Mouse (Mus musculus) heart, embryonic 11.5 days (tissue): ENCODE results near the gene Hdac7. TPM values are rescaled to one million over a fixed set of nuclear protein-coding genes. Genes with fewer than 3 reads are reported as not detected.

Experiments used
- ATAC-seq: fragments of 200-750 bp; cut with Nextera tagmentation; replicated peaks from 2 replicates; pipeline ENCODE4 v1.8.0; 2017; ENCODE audit warnings: moderate library complexity; ENCODE audit not compliant: insufficient number of reproducible peaks, low FRiP score, low TSS enrichment
- H3K27ac ChIP-seq: fragments of 300-500 bp; sonication (generic); 2 replicates; pipeline ENCODE4 v1.5.1; 2014; ENCODE audit warnings: mild to moderate bottlenecking, low read depth, low read length
- H3K27me3 ChIP-seq: fragments of 300-500 bp; sonication (generic); 2 replicates; pipeline ENCODE4 v1.6.1; 2014; ENCODE audit warnings: mild to moderate bottlenecking, low read length, mixed read lengths; ENCODE audit not compliant: control insufficient read depth, insufficient read depth
- H3K36me3 ChIP-seq: fragments of 300-500 bp; sonication (generic); 2 replicates; pipeline ENCODE4 v1.6.1; 2014; ENCODE audit warnings: mild to moderate bottlenecking, low read length, moderate library complexity, mixed read lengths; ENCODE audit not compliant: control insufficient read depth, insufficient read depth
- H3K4me1 ChIP-seq: fragments of 300-500 bp; sonication (generic); 2 replicates; pipeline ENCODE4 v1.6.1; 2014; ENCODE audit warnings: low read length; ENCODE audit not compliant: control insufficient read depth, insufficient read depth
- H3K4me2 ChIP-seq: fragments of 300-500 bp; sonication (generic); 2 replicates; pipeline ENCODE4 v1.6.1; 2014; ENCODE audit warnings: mild to moderate bottlenecking, moderate library complexity
- H3K4me3 ChIP-seq: fragments of 300-500 bp; sonication (generic); 2 replicates; pipeline ENCODE4 v1.5.1; 2014; ENCODE audit warnings: low read depth, low read length
- H3K9ac ChIP-seq: fragments of 300-500 bp; sonication (generic); 2 replicates; pipeline ENCODE4 v1.6.1; 2014; ENCODE audit warnings: mild to moderate bottlenecking, low read depth, low read length, moderate library complexity
- H3K9me3 ChIP-seq: fragments of 300-500 bp; sonication (generic); replicated peaks from 2 replicates; pipeline ENCODE4 v1.6.1; 2016; ENCODE audit warnings: low read length; ENCODE audit not compliant: control insufficient read depth
- WGBS: fragments of 180-500 bp; shearing (Covaris S2); extraction: QIAGEN DNeasy Blood & Tissue Kit; methylation state at CpG from one replicate; pipeline ENCODE4 v1.1.7; 2014; ENCODE audit not compliant: insufficient replicate concordance; 5-methylcytosine and 5-hydroxymethylcytosine counted together
- polyA plus RNA-seq: library from polyadenylated mRNA; unstranded; fragments of >200 nt; fragmentation: Nextera tagmentation; extraction: Ambion mirVana; gene quantifications from 2 replicates; pipeline ENCODE4 v1.2.1, GENCODE M21; 2014

Gene Hdac7
- polyA plus RNA-seq, 1 experiment from 2014 or later: 24.6 TPM

DNA sequence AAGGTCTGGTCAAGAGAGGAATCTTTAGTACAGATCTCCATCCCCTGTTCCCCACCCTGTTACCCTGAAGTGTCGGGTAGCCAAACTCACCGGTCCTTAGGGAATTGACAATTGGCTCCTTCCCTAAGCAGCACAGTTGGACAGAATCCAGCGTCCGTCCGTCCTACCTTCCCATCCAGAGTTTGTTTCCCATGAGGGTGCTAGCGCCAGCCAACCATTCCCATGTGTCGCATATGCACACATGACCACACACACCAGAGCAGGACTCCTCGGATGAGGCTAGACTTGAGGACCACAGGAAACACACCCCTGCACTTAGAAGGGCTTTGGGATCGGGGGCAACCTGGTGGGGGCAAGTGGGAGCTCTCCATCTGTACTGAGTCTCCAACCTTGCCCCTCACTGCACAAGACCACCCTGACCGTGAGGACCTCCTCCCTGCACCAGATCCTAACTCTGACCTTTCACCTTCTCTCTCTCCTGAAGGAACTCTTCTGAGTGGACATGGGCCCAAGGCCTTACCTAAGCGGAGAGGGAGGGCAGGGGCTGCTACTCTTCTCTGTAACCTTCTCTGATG is 53.1 kb downstream of the Hdac7 start:
- Histone ChIP-seq H3K36me3 (peaks cover 22% of the 10 kb centered on the region), H3K27ac (no peak overlapping the region), H3K9me3 (no peaks in the 10 kb centered on the region), H3K9ac (no peak overlapping the region), H3K4me2 (no peak overlapping the region), H3K4me1 (0 out of 2 replicates have a peak, but pooled peaks cover 3% of the 10 kb centered on the region), H3K27me3 (no peaks in the 10 kb centered on the region), H3K4me3 (no peak overlapping the region)
- ATAC-seq: no peak
- WGBS: 84% methylated on average over 11 of the region's 11 CpGs

DNA sequence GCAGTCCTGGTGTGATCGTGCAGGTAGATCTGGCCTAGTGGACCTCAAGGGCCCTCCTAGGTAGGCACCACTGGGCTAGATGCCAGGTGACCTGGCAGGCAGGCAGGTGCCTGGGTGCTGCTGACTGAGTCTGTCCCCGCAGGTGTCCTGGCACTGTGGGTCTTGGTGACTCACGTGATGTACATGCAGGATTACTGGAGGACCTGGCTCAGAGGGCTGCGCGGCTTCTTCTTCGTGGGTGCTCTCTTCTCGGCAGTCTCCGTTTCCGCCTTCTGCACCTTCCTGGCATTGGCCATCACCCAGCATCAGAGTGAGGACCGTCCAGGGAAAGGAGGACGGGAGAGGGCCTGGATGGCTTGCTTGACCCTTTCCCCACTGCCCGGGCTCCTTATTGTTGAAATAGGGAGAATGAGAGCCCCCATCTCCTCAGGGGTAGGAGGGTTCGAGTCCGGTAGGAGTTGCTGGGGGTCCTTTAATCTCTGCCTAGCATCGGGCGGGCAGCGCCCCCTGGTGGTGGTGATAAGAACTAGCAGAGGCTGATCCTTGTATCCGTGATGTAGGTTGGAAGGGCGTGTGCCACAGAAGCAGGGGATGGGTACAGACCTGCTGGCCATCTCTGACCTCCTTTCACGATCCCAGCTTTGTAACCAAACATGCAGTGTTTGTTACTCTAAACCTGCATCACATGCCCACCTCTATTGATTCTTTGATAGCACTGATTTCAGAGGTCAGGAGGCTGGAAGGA is 54.4 kb downstream of the Hdac7 start:
- Histone ChIP-seq H3K4me1 (0 out of 2 replicates have a peak, but pooled peaks cover 6% of the 10 kb centered on the region), H3K36me3 (peaks cover 13% of the 10 kb centered on the region), H3K27ac (no peak overlapping the region; the same call in 1 of the 2 replicates), H3K9ac (no peak overlapping the region), H3K27me3 (no peaks in the 10 kb centered on the region), H3K4me3 (no peak overlapping the region), H3K9me3 (no peaks in the 10 kb centered on the region), H3K4me2 (no peak overlapping the region)
- no peak for ATAC-seq
- 55% methylated on average over 20 of the region's 20 CpGs for WGBS

DNA sequence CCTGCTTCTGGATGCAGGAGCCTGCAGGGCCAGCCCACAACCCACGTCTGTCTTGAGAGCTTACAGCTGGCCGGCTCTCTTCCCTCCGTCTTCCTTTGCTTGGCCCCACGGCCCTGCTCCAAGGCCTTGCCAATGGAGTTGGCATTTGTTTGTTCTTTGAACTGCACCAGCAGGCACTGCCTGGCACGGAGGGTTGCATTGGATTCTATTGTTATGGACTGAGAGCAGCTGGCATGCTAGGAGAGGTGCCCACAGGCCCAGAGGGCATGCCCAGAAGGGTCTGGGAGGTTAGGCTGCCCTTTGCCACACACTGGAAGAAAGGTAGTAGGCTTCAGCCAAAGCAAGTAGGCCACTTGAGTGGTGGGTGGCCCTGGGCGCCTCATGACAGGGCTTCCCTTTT is 55.5 kb downstream of the Hdac7 start:
- ATAC-seq: no peak
- H3K4me2 ChIP-seq: no peak overlapping the region
- H3K9ac ChIP-seq: no peak overlapping the region
- peaks cover 4% of the 10 kb centered on the region for H3K36me3 ChIP-seq
- 69% methylated on average over 6 of the region's 6 CpGs for WGBS
- no peak overlapping the region for H3K4me3 ChIP-seq
- no peaks in the 10 kb centered on the region for H3K27me3 ChIP-seq
- H3K27ac ChIP-seq: no peak overlapping the region
- H3K9me3 ChIP-seq: no peaks in the 10 kb centered on the region
- 0 out of 2 replicates have a peak, but pooled peaks cover 6% of the 10 kb centered on the region for H3K4me1 ChIP-seq

DNA sequence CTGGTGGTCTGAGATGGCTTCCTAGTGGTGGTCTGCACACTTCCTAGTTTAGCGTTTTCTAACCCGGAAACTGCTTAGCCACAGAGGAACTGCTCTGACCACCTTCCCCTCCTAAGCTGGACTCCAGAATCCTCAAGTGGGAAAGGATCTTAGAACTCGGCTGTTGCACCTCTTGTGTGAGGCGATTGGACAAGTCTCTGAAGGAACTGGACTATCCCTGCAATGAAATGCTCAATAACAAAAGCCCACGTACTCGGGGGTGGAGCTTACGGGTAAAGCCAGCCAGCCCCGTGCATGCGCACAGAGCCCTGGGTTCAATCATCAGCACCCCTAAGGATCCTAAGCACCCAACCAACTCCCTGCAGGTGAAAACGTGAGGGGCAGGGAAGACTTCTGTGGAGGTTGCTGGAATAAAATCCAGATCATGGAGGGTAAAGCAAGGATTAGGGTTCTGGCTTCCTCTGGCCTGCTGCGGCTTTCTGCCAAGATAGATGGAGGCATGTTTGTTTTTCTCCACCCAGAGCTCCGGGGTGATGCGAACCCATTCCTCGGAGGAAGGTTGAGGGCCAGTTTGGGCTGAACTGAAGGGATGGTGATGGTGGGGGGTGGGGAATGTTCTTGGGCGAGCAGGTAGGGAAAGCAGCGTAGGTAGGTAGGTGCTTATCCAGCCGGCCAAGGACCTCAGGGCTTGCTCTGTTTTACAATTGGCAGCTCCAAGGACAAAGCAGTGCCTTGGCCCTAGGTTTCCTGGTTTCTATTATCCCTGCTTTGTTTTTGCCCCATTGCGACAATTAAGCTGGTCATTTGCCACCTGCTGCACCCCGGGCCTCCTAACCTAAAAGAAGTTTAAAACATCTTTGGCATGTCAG is 56.3 kb downstream of the Hdac7 start:
- no peaks in the 10 kb centered on the region for H3K9me3 ChIP-seq
- 66% methylated on average over 19 of the region's 19 CpGs for WGBS
- peak overlapping the region; percentile 46; the same call in 1 of the 2 replicates for H3K27ac ChIP-seq
- 0 out of 2 replicates have a peak, but pooled peaks cover 6% of the 10 kb centered on the region for H3K4me1 ChIP-seq
- no peak for ATAC-seq
- no peak overlapping the region for H3K4me2 ChIP-seq
- H3K9ac ChIP-seq: no peak overlapping the region
- peaks cover 4% of the 10 kb centered on the region for H3K36me3 ChIP-seq
- no peak overlapping the region for H3K4me3 ChIP-seq
- H3K27me3 ChIP-seq: no peaks in the 10 kb centered on the region

DNA sequence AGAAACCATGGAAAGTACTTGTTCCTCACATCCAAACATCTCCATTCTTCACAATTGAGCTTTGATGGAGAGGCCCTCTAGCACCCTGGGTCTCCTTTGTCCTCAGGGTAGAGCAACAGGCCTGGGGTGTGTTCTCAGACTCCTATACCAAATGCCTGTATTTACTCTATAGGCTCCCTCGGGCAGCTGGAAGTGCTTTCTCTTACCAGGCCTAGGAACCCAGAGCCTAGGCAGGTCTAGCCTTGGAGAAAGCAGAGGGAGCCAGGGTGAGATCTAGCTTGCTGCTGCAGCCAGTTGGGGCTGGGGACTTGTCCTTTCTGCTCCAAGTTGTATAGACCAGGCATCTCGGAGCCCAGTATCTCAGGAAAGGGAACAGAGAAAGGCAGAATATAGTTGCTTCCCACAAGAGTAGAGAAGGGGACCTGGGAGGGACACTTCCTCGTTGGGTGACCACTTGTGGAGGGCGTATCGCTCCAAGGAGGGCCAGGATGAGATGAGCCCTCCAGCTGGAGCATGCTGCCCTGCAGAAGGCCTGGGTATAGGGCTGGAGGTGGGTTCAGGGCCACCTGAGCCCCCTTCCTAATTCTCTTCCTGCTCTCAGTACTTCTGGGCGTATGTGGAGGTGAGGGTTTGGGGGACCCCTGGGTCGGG is 57.0 kb downstream of the Hdac7 start:
- no peak for ATAC-seq
- Histone ChIP-seq H3K36me3 (peaks cover 4% of the 10 kb centered on the region), H3K4me3 (no peak overlapping the region), H3K4me1 (peaks cover 10% of the 10 kb centered on the region; the same call in 1 of the 2 replicates), H3K27ac (peak overlapping the region; percentile 46; the same call in 1 of the 2 replicates), H3K9me3 (no peaks in the 10 kb centered on the region), H3K9ac (peak overlapping the region; percentile 56; the same call in 1 of the 2 replicates), H3K27me3 (no peaks in the 10 kb centered on the region), H3K4me2 (peak overlapping the region; percentile 27)
- WGBS: 82% methylated on average over 7 of the region's 7 CpGs

DNA sequence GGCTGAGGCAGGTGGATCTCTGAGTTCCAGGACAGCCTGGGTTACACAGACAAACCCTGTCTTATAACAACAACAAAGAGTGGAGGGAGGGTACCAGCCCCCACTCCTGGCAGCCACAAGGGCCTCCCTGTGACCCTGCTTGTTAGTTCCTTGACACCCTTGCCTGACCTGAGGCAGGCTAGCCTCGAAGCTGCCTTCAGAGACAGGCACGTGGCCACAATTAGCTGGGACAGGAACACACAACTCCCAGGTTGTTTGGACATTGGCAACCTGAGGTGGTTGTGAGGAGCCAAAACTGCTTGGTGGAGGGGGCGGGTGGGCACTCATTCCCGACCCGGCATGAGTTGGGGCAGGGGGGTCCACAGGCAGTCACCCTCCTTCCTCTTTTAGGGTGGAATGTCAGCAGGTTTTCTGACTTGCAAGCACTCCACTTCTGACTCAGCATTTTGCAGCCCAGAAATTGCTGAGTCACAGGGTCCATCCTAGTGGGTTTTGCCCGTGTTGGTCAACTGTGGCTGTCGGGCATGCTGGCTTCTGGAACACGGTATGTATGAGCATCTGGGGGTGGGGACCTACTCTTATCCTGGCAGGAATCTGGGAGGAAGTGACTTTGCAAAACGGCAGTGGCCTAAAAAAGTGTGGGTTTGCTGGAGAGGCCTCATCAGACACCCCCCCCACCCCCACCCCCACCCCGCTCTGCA is 57.7 kb downstream of the Hdac7 start:
- Histone ChIP-seq H3K27ac (peak overlapping the region; percentile 51; the same call in 1 of the 2 replicates), H3K9ac (peak overlapping the region; percentile 56; the same call in 1 of the 2 replicates), H3K36me3 (no peaks in the 10 kb centered on the region), H3K4me1 (peaks cover 12% of the 10 kb centered on the region; the same call in 1 of the 2 replicates), H3K27me3 (no peaks in the 10 kb centered on the region), H3K9me3 (no peaks in the 10 kb centered on the region), H3K4me3 (no peak overlapping the region; the same call in 1 of the 2 replicates), H3K4me2 (peak overlapping the region; percentile 17; the same call in 1 of the 2 replicates)
- ATAC-seq: 0 out of 2 replicates have a peak, but pooled peaks have one; percentile 9
- WGBS: 69% methylated on average over 10 of the region's 10 CpGs

DNA sequence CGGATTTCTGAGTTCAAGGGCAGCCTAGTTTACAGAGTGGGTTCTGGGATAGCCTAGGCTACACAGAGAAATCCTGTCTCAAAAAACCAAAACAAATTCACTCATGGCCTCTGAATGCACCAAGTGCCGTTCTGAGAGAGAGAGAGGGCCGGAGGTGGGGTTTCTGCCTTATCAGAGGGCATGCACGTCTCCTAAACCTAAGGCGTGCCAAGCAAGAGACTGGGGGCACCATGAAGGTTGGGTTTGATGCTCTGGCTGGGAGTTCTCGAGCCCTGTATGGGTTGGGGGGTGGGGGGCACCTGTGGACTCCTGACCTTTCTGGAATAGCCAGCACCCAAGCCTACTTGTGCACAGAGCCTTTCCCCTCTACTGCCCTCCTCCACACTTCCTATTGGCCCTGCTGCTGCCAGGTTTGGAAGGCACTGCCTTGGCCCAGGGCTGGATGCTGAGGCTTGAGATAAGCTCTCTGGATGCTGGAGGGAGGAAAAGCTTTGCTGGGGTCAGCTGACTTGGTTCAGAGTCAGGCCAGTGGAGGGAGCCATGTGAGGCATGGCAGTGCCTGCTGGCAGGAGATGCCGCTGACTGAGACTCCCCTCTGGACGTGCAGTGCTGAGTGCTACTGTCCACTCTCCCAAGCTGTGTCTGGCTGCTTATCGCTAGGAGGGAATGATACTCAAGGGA is 58.4 kb downstream of the Hdac7 start:
- Histone ChIP-seq H3K27ac (peak overlapping the region; percentile 51; the same call in 1 of the 2 replicates), H3K36me3 (no peaks in the 10 kb centered on the region), H3K9me3 (no peaks in the 10 kb centered on the region), H3K4me1 (peaks cover 14% of the 10 kb centered on the region; the same call in 1 of the 2 replicates), H3K9ac (no peak overlapping the region), H3K4me3 (no peak overlapping the region; the same call in 1 of the 2 replicates), H3K27me3 (no peaks in the 10 kb centered on the region), H3K4me2 (peak overlapping the region; percentile 17)
- WGBS: 62% methylated on average over 9 of the region's 9 CpGs
- ATAC-seq: no peak
